ENCODE assay signal across 9 mouse cellular contexts in the genomic region with DNA sequence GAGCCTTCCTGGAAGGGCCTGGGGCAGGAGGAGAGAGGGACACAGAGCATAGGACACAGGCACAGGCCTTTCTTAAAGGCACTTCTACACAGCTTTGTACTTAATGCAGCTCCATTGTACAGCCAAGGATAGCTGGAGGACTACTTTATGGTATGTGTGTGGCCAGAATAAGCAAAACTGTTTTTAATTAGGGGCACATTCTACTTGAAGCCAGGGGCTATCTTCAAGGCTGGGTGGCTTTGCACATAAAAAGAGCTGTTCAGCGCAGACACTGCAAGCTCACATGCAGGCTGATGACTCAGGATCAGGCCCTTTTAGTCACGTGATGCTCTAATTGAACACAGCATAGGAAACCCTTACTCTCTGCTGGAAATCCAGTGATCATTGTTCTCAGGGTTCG.
A peak's percentile ranks its signal among the peaks of the same experiment; 100 is the strongest.
DNase-seq lines count a peak whose midpoint lies in the region; ATAC-seq and TF ChIP-seq lines count a peak whose summit lies in the region.
"Had no signal": no experiment of that assay in that cellular context is flagged by ENCODE, and none has a peak within 500 bp of the region (broad histone marks: within the 10 kb centered on the region; RNA-seq: fewer than 3 reads in every experiment).

No protein-coding gene starts in this region.

- in situ Hi-C loops in CH12.LX (cut with MboI; ENCODE audit: low pct_ligation_motif_present, low pct_unique_long_range_greater_than_20kb, low sequenced_read_pairs) = no loop called here

- dilution Hi-C loops in CH12.LX (cut with MboI; ENCODE audit: extremely low pct_ligation_motif_present, extremely low pct_unique_long_range_greater_than_20kb, low sequenced_read_pairs) = no loop called here

- H3K27me3 ChIP-seq in CH12.LX (replicated peaks) = no peaks in the 10 kb centered on the region
- H3K27me3 ChIP-seq in embryonic facial prominence, embryonic 15.5 days = no peaks in the 10 kb centered on the region
- H3K27me3 ChIP-seq in limb, embryonic 12.5 days = no peaks in the 10 kb centered on the region

- H3K27ac ChIP-seq in CH12.LX (ENCODE audit: insufficient read depth, low read depth) = no peak overlapping the region
- peak overlapping the region; percentile 2; the same call in 1 of the 2 replicates for H3K27ac ChIP-seq in embryonic facial prominence, embryonic 15.5 days (replicated peaks)
- H3K27ac ChIP-seq in limb, embryonic 12.5 days = peak overlapping the region; percentile 45; the same call in 1 of the 2 replicates

- TF ChIP-seq RAD21 in CH12.LX (IDR thresholded peaks at IDR 0.05; ENCODE audit: low read depth, low read length) = no peak

- no peak overlapping the region for H3K4me2 ChIP-seq in CH12.LX (ENCODE audit: insufficient read depth, low read depth, poor library complexity, severe bottlenecking)
- H3K4me2 ChIP-seq in embryonic facial prominence, embryonic 15.5 days (replicated peaks) = no peak overlapping the region
- H3K4me2 ChIP-seq in limb, embryonic 12.5 days = no peak overlapping the region

- no peak overlapping the region for H3K9ac ChIP-seq in CH12.LX (ENCODE audit: insufficient read depth, low read depth)
- no peak overlapping the region for H3K9ac ChIP-seq in embryonic facial prominence, embryonic 15.5 days
- H3K9ac ChIP-seq in limb, embryonic 12.5 days (replicated peaks) = no peak overlapping the region

- no peak overlapping the region for H3K4me3 ChIP-seq in CH12.LX (replicated peaks in 1 of 3; ENCODE audit: low read depth in 2 of 3, low read length in 2 of 3, poor library complexity in 1 of 3)
- no peak overlapping the region for H3K4me3 ChIP-seq in embryonic facial prominence, embryonic 15.5 days (replicated peaks)
- no peak overlapping the region for H3K4me3 ChIP-seq in limb, embryonic 12.5 days (replicated peaks)

- TF ChIP-seq POLR2A in CH12.LX (IDR thresholded peaks at IDR 0.05; ENCODE audit: low read depth, low read length) = no peak

- no peaks in the 10 kb centered on the region for H3K79me2 ChIP-seq in CH12.LX (replicated peaks; ENCODE audit: control insufficient read depth, extremely low read depth, insufficient read depth, poor library complexity, severe bottlenecking)

- peak; percentile 85 for DNase-seq in 3T3-L1 (ENCODE audit: low read depth, low spot score)
- no peak for DNase-seq in CH12.LX (ENCODE audit: extremely low read depth)
- no peak for DNase-seq in urinary bladder, postnatal 4 days (ENCODE audit: low spot score in 2 of 2)
- DNase-seq in gastrocnemius, adult 18-20 months (ENCODE audit: low spot score) = no peak
- DNase-seq in cerebellum, postnatal 25 days = no peak
- DNase-seq: right cerebral cortex, postnatal 4 days had no signal

- peaks cover 22 to 62% of the 10 kb centered on the region in 2 experiments for H3K36me3 ChIP-seq in CH12.LX (replicated peaks in 1 of 2; ENCODE audit: control insufficient read depth in 1 of 2, insufficient read depth in 1 of 2, low read length in 1 of 2)
- peaks cover 70% of the 10 kb centered on the region for H3K36me3 ChIP-seq in embryonic facial prominence, embryonic 15.5 days
- H3K36me3 ChIP-seq in limb, embryonic 12.5 days = peaks cover 93% of the 10 kb centered on the region

- peak; percentile 83 for ATAC-seq in embryonic facial prominence, embryonic 15.5 days (ENCODE audit: insufficient number of reproducible peaks, low FRiP score, low TSS enrichment, low read depth)
- ATAC-seq in limb, embryonic 12.5 days (ENCODE audit: insufficient number of reproducible peaks, insufficient read depth, low FRiP score, low TSS enrichment, low read depth) = 0 out of 2 replicates have a peak, but pooled peaks have one; percentile 37
- ATAC-seq: lung, postnatal 0 days had no signal

- H3K9me3 ChIP-seq in CH12.LX (replicated peaks; ENCODE audit: low read length) = no peaks in the 10 kb centered on the region
- H3K9me3 ChIP-seq in embryonic facial prominence, embryonic 15.5 days (replicated peaks) = 0 out of 2 replicates have a peak, but pooled peaks cover 11% of the 10 kb centered on the region
- H3K9me3 ChIP-seq in limb, embryonic 12.5 days = peaks cover 30% of the 10 kb centered on the region; the same call in 1 of the 2 replicates

- WGBS in embryonic facial prominence, embryonic 15.5 days = 38% methylated on average over 3 of the region's 3 CpGs
- 14% methylated on average over 3 of the region's 3 CpGs for WGBS in limb, embryonic 12.5 days

- H3K4me1 ChIP-seq in CH12.LX (ENCODE audit: control insufficient read depth in 1 of 2, insufficient read depth in 2 of 2) = peaks cover 0 to 16% of the 10 kb centered on the region in 2 experiments; a peak in 3 of 4 replicates
- H3K4me1 ChIP-seq in embryonic facial prominence, embryonic 15.5 days = 0 out of 2 replicates have a peak, but pooled peaks cover 3% of the 10 kb centered on the region
- H3K4me1 ChIP-seq in limb, embryonic 12.5 days (replicated peaks) = peaks cover 15% of the 10 kb centered on the region

- TF ChIP-seq EP300 in CH12.LX (IDR thresholded peaks at IDR 0.05; ENCODE audit: low read length) = no peak

- TF ChIP-seq CTCF in CH12.LX (conservative IDR thresholded peaks at IDR 0.05 in 1 of 2, IDR thresholded peaks at IDR 0.05 in 1 of 2; ENCODE audit: low read depth in 2 of 2, low read length in 2 of 2) = no peak

TF ChIP-seq in CH12.LX, 34 proteins besides CTCF, POLR2A, EP300 and RAD21:
- TF ChIP-seq MAZ (IDR thresholded peaks at IDR 0.05; ENCODE audit: low read depth, low read length) (no peak), USF2 (conservative IDR thresholded peaks at IDR 0.05; ENCODE audit: low read depth, low read length) (no peak), ELF1 (IDR thresholded peaks at IDR 0.05; ENCODE audit: low read depth, low read length) (no peak), TBP (conservative IDR thresholded peaks at IDR 0.05; ENCODE audit: low read depth, low read length) (no peak), ZKSCAN1 (IDR thresholded peaks at IDR 0.05; ENCODE audit: borderline replicate concordance, low read depth, low read length) (no peak), BHLHE40 (IDR thresholded peaks at IDR 0.05; ENCODE audit: low read depth, low read length) (peak; percentile 39), PAX5 (IDR thresholded peaks at IDR 0.05; ENCODE audit: low read length) (no peak)
TF ChIP-seq in CH12.LX: peak in this region for 1.
